Mouse (Mus musculus) heart, postnatal 0 days (tissue): ENCODE data around the gene Ksr2.

Experiments
- CTCF ChIP-seq: IDR thresholded peaks from 2 replicates; pipeline ENCODE4 v1.5.1; 2016; ENCODE audit warnings: antibody characterized with exemption, control low read depth, low read depth
- EP300 ChIP-seq: IDR thresholded peaks from 2 replicates; pipeline ENCODE4 v1.6.1; 2016; ENCODE audit warnings: antibody characterized with exemption, low read depth

- TF ChIP-seq CTCF (no peak), EP300 (no peak)
Measured at GRCm38 (mm10) chr5:117727138-117727537, 313.3 kb downstream of the Ksr2 start.
